Mouse (Mus musculus): ENCODE data around the gene Sim2.

DNA sequence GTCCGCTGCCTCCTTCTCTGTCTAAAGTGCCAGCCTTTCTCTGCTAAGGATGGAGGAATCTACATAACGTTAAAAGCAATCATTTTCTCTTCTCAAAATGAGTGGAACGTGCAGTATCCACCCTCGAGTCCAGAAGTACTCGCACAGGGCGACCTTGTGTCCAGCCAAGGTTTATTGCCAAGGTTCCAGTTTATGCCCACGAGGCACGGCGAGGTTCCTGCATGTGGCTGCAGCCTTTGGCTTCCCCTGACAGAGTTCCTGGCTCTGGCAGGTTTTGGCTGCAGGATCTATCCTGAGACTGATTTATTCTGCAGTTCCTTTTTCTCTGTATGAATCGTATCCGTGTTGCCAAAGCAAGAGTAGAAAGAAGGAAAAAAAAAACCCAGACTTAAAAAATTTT, 78.3 kb downstream of the Sim2 start:
- TF ChIP-seq CTCF (IDR thresholded peaks at IDR 0.05; ENCODE audit: low read depth) (no peak), EP300 (IDR thresholded peaks at IDR 0.05; ENCODE audit: low read depth) (no peak)

Data from liver, embryonic 14.5 days (tissue).